Mouse (Mus musculus): ENCODE results near the gene Nup107. TPM values are rescaled to one million over a fixed set of nuclear protein-coding genes. Genes with fewer than 3 reads are reported as not detected.
"Not testable (repeated sequence)": the region's sequence is repeated elsewhere in the genome, so short reads cannot be mapped to it uniquely, and the experiment has no call there.

Nup107 gene
- polyA plus RNA-seq, 1 experiment = 8.0 TPM

DNA sequence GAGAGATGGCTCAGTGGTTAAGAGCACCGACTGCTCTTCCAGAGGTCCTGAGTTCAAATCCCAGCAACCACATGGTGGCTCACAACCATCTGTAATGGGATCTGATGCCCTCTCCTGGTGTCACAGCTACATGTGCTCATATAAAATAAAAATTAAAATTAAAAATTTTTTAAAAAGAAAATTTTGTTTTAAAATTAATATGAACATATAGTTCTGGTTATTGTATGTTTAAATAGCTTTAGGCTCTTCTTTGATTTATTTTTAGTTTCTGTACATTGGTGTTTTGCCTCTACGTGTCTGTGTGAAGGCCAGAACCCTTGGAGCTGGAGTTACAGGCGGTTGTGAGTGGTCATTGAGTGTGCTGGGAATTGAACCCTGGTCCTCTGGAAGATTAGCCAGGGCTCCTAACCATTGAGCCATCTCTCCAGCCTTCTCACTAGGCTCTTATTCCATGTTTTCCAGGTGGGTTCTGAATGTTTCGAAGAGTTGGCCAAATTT lies 65.6 kb downstream of the Nup107 start:
- TF ChIP-seq POLR2A (IDR thresholded peaks at IDR 0.05; ENCODE audit: borderline replicate concordance, extremely low read depth, low read depth, low read length) = no peak
- TF ChIP-seq CTCF (IDR thresholded peaks at IDR 0.05; ENCODE audit: insufficient read depth, low read length) = no peak
- H3K4me1 ChIP-seq (ENCODE audit: control insufficient read depth, insufficient read depth, low read length) = no peaks in the 10 kb centered on the region; the same call in 1 of the 2 replicates
- H3K4me3 ChIP-seq (replicated peaks; ENCODE audit: extremely low read depth, low read depth, low read length) = no peak overlapping the region
- 96% methylated on average over 4 of the region's 4 CpGs for WGBS
- DNase-seq = no peak

DNA sequence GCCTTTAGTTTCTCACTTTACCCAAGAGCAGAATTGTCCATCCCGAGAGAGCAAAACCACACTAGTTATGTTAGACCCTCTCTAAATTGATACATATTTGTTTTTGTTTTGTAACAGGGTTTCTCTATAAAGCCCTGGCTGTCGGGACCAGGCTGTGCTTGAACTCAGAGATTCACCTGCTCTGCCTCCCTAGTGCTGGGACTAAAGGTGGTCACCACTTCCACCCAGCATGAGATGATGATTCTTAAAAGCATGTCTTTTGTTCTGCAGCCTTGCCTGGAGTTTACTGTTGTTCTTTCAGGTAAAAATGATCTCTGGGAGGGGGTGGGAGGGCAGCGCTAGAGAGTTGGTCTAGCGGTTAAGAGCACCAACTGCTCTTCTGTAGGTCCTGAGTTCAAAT lies 66.2 kb downstream of the Nup107 start:
- DNase-seq = no peak
- Histone ChIP-seq H3K4me3 (replicated peaks; ENCODE audit: extremely low read depth, low read depth, low read length) (no peak overlapping the region), H3K4me1 (ENCODE audit: control insufficient read depth, insufficient read depth, low read length) (no peaks in the 10 kb centered on the region; the same call in 1 of the 2 replicates)
- no peak for TF ChIP-seq POLR2A (IDR thresholded peaks at IDR 0.05; ENCODE audit: borderline replicate concordance, extremely low read depth, low read depth, low read length)
- whole genome bisulfite sequencing = 86% methylated on average over 4 of the region's 4 CpGs

DNA sequence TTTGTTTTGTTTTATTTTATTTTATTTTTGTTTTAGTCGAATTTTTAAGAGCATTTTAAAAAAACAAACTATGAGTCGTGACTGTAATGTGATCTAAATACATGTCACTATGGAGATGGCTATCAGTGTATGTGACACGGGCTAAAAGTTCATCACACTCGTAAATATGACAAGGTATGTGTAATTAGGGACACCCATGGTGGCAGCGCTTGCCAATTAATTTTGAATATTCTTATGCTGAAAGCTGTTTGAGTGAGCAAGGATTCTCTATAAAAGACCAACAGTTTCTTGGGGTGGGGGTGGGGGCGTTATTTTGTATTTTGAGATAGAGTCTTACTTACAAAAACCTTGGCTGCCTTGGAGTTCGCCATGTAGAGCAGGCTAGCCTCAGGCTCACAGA lies 66.8 kb downstream of the Nup107 start:
- TF ChIP-seq POLR2A (IDR thresholded peaks at IDR 0.05; ENCODE audit: borderline replicate concordance, extremely low read depth, low read depth, low read length) = no peak
- no peak for TF ChIP-seq CTCF (IDR thresholded peaks at IDR 0.05; ENCODE audit: insufficient read depth, low read length)
- WGBS = 69% methylated on average over 7 of the region's 7 CpGs
- DNase-seq = no peak
- no peak overlapping the region for H3K4me3 ChIP-seq (replicated peaks; ENCODE audit: extremely low read depth, low read depth, low read length)
- no peaks in the 10 kb centered on the region; the same call in 1 of the 2 replicates for H3K4me1 ChIP-seq (ENCODE audit: control insufficient read depth, insufficient read depth, low read length)

DNA sequence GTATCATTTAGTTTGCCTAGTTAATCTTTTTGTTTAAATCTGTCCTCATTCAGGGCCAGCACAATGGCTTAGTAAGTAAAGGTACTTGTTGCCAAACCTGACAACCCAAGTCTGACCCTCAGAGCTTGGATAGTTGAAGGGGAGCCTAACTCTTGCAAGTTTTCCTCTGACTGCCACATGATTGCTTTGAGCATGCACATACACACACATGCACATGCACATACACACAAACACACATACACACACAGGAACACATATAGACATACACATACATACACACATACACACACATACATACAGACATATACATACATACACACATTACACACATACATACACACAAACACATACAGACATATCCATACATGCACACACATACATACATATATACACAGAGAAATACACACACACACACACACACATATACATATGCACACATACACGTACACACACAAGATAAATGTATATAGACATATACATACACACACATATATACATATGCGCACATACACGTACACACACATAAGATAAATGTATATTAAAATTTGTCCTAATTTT lies 67.6 kb downstream of the Nup107 start:
- no peak overlapping the region for H3K4me3 ChIP-seq (replicated peaks; ENCODE audit: extremely low read depth, low read depth, low read length)
- 92% methylated on average over 3 of the region's 3 CpGs for WGBS
- H3K4me1 ChIP-seq (ENCODE audit: control insufficient read depth, insufficient read depth, low read length) = no peaks in the 10 kb centered on the region; the same call in 1 of the 2 replicates
- DNase-seq = no peak
- TF ChIP-seq CTCF (IDR thresholded peaks at IDR 0.05; ENCODE audit: insufficient read depth, low read length) (no peak), POLR2A (IDR thresholded peaks at IDR 0.05; ENCODE audit: borderline replicate concordance, extremely low read depth, low read depth, low read length) (no peak)

DNA sequence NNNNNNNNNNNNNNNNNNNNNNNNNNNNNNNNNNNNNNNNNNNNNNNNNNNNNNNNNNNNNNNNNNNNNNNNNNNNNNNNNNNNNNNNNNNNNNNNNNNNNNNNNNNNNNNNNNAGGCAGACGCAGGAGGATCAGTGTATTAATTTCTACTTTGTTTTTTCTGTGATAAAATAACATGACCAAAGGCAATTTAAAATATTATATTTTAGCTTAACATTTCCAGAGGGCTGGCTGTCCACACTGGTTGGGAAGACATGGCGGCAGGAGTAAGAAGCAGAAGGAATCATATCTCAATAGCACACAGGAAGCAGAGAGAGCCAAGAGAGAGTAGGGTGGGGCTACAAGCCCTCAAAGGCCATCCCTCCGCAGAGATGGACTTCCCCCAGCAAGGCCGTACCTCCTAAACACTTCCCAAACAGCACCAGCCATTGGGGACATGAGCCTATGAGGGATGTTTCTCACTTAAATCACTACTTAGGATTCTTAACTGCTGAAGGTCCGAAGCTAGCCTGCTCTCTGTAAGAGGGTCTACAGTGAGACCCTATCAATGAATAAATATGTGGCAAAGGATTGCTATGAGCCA lies 68.3 kb downstream of the Nup107 start:
- 55% methylated on average over 5 of the region's 5 CpGs for WGBS
- DNase-seq = no peak
- TF ChIP-seq CTCF (IDR thresholded peaks at IDR 0.05; ENCODE audit: insufficient read depth, low read length) = no peak
- no peak for TF ChIP-seq POLR2A (IDR thresholded peaks at IDR 0.05; ENCODE audit: borderline replicate concordance, extremely low read depth, low read depth, low read length)
- Histone ChIP-seq H3K4me3 (replicated peaks; ENCODE audit: extremely low read depth, low read depth, low read length) (no peak overlapping the region), H3K4me1 (ENCODE audit: control insufficient read depth, insufficient read depth, low read length) (no peaks in the 10 kb centered on the region; the same call in 1 of the 2 replicates)

DNA sequence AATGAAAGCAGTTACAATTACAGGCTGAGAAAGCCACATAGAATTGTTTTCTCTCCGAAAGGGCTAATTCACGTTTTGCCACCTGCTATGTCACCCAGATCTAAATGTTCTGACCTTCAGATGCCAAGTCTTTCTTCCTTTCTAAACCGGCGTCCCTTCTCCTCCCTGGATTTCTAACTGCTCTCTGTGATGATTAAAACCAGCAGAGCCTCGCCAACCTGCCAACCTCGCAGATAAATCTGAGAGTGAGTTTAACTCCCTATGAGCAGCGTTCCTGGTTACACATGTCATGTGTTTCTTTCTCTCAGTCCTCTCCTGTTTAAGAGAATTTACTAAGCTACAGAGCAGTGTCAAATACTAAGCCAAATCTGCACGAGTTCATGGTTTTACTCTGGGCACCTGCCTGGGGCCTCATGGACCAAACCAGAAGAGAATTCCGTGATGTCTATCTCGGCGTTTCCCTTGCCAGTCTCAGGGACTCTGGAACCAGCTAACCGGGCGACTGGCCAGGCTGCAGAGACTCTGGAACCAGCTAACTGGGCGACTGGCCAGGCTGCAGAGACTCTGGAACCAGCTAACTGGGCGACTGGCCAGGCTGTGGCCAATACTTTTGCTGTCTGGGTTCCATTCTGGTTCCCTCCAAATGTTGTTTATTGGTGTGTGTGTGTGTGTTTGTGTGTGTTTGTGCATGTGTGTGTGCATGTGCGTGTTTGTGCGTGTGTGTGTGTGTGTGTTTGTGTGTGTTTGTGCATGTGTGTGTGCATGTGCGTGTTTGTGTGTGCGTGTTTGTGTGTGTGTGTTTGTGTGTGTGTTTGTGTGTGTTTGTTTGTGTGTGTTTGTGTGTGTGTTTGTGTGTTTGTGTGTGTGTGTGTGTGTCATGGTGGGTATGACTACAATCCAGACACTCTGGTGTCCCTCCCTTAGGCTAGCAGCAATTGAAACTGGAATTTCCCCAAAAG lies 74.1 kb downstream of the Nup107 start:
- H3K4me3 ChIP-seq (replicated peaks; ENCODE audit: extremely low read depth, low read depth, low read length) = no peak overlapping the region
- DNase-seq = no peak
- H3K4me1 ChIP-seq (ENCODE audit: control insufficient read depth, insufficient read depth, low read length) = peaks cover 3% of the 10 kb centered on the region; the same call in 1 of the 2 replicates
- TF ChIP-seq POLR2A (IDR thresholded peaks at IDR 0.05; ENCODE audit: borderline replicate concordance, extremely low read depth, low read depth, low read length) (no peak), CTCF (IDR thresholded peaks at IDR 0.05; ENCODE audit: insufficient read depth, low read length) (no peak)
- 46% methylated on average over 19 of the region's 19 CpGs for WGBS

DNA sequence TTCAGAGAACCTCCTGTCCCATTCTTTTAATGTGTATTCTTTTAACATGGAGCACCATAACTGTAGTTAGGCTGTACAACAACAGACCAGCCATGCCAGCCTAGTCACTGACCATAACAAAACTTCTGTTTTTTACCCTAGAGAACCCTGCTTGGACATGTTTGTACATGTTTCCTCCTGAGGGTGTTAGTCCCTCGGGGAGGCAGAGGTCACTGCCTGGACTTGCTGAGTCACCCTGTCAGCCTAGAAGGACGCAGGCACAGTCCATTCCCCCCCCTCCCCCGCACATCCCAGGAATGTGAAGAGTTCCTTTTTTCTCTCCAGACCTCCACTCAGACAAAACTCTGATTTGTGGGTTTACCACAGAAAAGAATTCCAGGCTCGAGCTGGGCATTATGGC lies 74.9 kb downstream of the Nup107 start:
- 13% methylated on average over 4 of the region's 4 CpGs for WGBS
- peaks cover 3% of the 10 kb centered on the region; the same call in 1 of the 2 replicates for H3K4me1 ChIP-seq (ENCODE audit: control insufficient read depth, insufficient read depth, low read length)
- H3K4me3 ChIP-seq (replicated peaks; ENCODE audit: extremely low read depth, low read depth, low read length) = no peak overlapping the region
- TF ChIP-seq POLR2A (IDR thresholded peaks at IDR 0.05; ENCODE audit: borderline replicate concordance, extremely low read depth, low read depth, low read length) = no peak
- TF ChIP-seq CTCF (IDR thresholded peaks at IDR 0.05; ENCODE audit: insufficient read depth, low read length) = no peak
- DNase-seq = no peak

DNA sequence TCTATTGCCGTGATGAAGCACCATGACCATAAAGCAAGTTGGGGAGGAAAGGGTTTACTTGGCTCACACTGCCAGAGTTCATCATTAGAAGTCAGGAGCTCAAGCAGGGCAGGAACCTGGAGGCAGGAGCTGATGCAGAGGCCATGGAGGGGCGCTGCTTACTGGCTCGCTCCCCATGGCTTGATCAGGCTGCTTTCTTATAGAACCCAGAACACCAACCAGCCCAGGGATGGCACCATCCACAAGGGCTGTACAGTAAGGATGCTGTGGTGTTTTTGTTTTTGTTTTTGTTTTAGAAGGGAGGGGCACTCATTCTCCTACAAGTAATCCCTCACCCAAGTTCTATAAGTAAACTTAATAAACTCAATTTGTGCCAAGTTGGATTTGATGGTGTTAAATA lies 75.8 kb downstream of the Nup107 start:
- 90% methylated on average over 3 of the region's 3 CpGs for WGBS
- DNase-seq = no peak
- TF ChIP-seq CTCF (IDR thresholded peaks at IDR 0.05; ENCODE audit: insufficient read depth, low read length) = no peak
- TF ChIP-seq POLR2A (IDR thresholded peaks at IDR 0.05; ENCODE audit: borderline replicate concordance, extremely low read depth, low read depth, low read length) = no peak

DNA sequence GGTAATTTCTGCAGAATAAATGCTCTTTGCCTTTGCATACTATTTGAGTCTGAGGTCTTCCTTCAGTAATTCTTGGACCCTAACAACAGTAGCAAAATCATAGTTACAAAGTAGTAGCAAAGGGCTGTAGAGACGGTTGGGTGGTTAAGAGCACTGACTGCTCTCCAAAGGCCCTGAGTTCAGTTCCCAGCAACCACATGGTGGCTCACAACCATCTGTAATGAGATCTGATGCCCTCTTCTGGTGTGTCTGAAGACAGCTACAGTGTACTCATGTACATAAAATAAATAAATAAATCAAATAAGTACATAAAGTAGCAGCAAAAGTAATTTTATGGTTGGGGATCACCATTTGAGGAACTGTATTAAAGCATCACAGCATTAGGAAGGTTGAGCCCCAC lies 76.9 kb downstream of the Nup107 start:
- not testable (repeated sequence) for H3K4me1 ChIP-seq (ENCODE audit: control insufficient read depth, insufficient read depth, low read length); DNase-seq; H3K4me3 ChIP-seq (replicated peaks; ENCODE audit: extremely low read depth, low read depth, low read length)
- 95% methylated on average over 1 of the region's 1 CpGs for WGBS

More for the DNA sequence above, 75.8 kb downstream of the Nup107 start:
- peaks cover 3% of the 10 kb centered on the region; the same call in 1 of the 2 replicates for H3K4me1 ChIP-seq (ENCODE audit: control insufficient read depth, insufficient read depth, low read length)
- no peak overlapping the region for H3K4me3 ChIP-seq (replicated peaks; ENCODE audit: extremely low read depth, low read depth, low read length)

All from lung, adult 2 months (tissue).